Mouse (Mus musculus) small intestine, adult 2 months (tissue): ENCODE data around the gene Dnah7a. TPM values are rescaled to one million over a fixed set of nuclear protein-coding genes. Genes with fewer than 3 reads are reported as not detected.
"Not testable (repeated sequence)": the region's sequence is repeated elsewhere in the genome, so short reads cannot be mapped to it uniquely, and the experiment has no call there.

Source experiments
- H3K27ac ChIP-seq: fragments of 200-500 bp; 2 replicates; pipeline ENCODE4 v1.5.1; 2012; ENCODE audit warnings: low read depth, low read length, control low read depth, inconsistent platforms; ENCODE audit not compliant: insufficient read depth
- H3K27me3 ChIP-seq: fragments of 200-500 bp; 2 replicates; pipeline ENCODE4 v1.6.1; 2012; ENCODE audit warnings: mild to moderate bottlenecking, moderate library complexity, low read length, inconsistent platforms; ENCODE audit not compliant: control insufficient read depth, insufficient read depth
- H3K36me3 ChIP-seq: fragments of 200-500 bp; 2 replicates; pipeline ENCODE4 v1.6.1; 2012; ENCODE audit warnings: mild to moderate bottlenecking, low read length, control low read depth, inconsistent platforms; ENCODE audit not compliant: control insufficient read depth, insufficient read depth
- H3K4me1 ChIP-seq: fragments of 200-500 bp; 2 replicates; pipeline ENCODE4 v1.6.1; 2012; ENCODE audit warnings: low read length, inconsistent platforms, mixed read lengths; ENCODE audit not compliant: control insufficient read depth, insufficient read depth, insufficient read length
- H3K4me3 ChIP-seq: fragments of 200-500 bp; 2 replicates; pipeline ENCODE4 v1.5.1; 2012; ENCODE audit warnings: low read depth, mild to moderate bottlenecking, control low read depth, inconsistent platforms, low read length, moderate library complexity
- CTCF ChIP-seq: fragments of 200-500 bp; IDR thresholded peaks from 2 replicates; pipeline ENCODE4 v1.5.1; 2012; ENCODE audit warnings: low read depth, mild to moderate bottlenecking, control low read depth, inconsistent platforms, low read length, moderate library complexity, mixed read lengths; ENCODE audit not compliant: insufficient replicate concordance, insufficient read length; ENCODE audit errors: extremely low read depth
- POLR2A ChIP-seq: fragments of 200-500 bp; IDR thresholded peaks from 2 replicates; pipeline ENCODE4 v1.6.1; 2012; ENCODE audit warnings: low read depth, mild to moderate bottlenecking, control low read depth, inconsistent platforms, low read length, moderate library complexity
- WGBS: fragments of 180-500 bp; shearing (Covaris S2); methylation state at CpG from one replicate; pipeline ENCODE4 v1.1.7; 2018; 5-methylcytosine and 5-hydroxymethylcytosine counted together
- polyA plus RNA-seq: library from polyadenylated mRNA; depleted of rRNA; stranded (reverse); fragments of >200 nt; gene quantifications from 2 replicates; pipeline ENCODE4 v1.2.3, GENCODE M21; 2012

Dnah7a gene
- polyA plus RNA-seq, 1 experiment, result not detected

DNA sequence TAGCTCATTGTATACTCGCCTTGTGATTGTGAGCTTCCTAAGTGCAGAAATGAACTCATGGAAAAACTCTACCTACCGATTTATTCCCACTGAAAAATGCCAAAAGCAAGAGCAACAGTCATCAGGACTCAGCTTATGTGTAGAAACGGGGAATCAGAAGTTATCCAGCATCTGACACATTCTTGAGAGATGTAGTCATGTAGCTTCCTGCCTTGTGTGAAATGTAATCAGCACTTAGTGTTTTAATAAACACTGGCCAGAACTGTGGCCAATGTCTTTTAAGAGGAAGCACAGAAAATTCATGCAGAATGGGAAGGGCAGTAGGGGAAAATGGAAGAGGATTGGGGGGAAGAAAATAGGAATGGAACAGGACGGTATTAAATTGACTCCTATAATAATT, 232.9 kb downstream of the Dnah7a start:
- H3K27me3 ChIP-seq, result no peaks in the 10 kb centered on the region
- TF ChIP-seq CTCF (no peak), POLR2A (no peak)
- WGBS, result 65% methylated on average over 4 of the region's 4 CpGs
- no peaks in the 10 kb centered on the region for H3K4me1 ChIP-seq
- H3K27ac ChIP-seq, result no peak overlapping the region
- no peak overlapping the region for H3K4me3 ChIP-seq
- H3K36me3 ChIP-seq, result no peaks in the 10 kb centered on the region

DNA sequence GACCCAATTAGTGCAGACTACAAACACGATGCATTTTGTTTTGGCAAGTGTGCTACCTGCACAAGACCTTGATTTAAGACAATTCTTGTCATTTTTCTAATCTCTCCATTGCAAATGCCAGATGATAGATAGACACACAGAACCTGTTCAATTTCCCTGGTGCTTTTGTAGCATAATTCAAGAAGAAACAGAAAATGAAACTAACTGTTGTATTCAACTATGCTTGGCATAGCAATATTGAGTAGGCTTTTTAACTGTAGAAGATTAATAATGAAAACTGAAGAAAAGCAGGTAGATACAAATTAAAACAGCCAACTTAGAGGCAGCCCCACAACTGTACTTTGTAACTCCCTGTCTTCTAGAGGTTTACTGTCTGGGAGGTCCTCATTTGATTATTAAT, 234.5 kb downstream of the Dnah7a start:
- H3K4me1 ChIP-seq, H3K27me3 ChIP-seq, H3K36me3 ChIP-seq, H3K27ac ChIP-seq, H3K4me3 ChIP-seq: not testable (repeated sequence)
- WGBS, result 58% methylated on average over 1 of the region's 1 CpGs

DNA sequence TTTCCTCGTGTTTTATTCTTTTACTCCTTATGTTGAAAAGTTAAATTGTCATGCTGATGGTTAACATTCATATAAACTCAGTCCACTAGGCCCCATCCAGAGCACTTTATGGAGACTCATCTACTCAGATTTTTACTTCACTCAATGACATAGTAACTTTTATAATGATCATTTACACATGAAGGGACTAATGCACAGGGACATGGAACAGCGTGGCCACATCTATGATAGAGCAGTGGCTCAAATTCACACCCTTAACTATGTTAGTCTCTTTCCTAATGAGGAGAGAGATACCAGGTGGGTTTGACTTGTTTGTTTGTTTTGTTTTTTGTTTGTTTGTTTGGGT, 239.3 kb downstream of the Dnah7a start:
- no peaks in the 10 kb centered on the region for H3K27me3 ChIP-seq
- no peaks in the 10 kb centered on the region for H3K4me1 ChIP-seq
- 79% methylated on average over 2 of the region's 2 CpGs for WGBS
- H3K4me3 ChIP-seq, result no peak overlapping the region
- no peak for TF ChIP-seq POLR2A
- TF ChIP-seq CTCF, result no peak
- no peaks in the 10 kb centered on the region for H3K36me3 ChIP-seq
- no peak overlapping the region for H3K27ac ChIP-seq

DNA sequence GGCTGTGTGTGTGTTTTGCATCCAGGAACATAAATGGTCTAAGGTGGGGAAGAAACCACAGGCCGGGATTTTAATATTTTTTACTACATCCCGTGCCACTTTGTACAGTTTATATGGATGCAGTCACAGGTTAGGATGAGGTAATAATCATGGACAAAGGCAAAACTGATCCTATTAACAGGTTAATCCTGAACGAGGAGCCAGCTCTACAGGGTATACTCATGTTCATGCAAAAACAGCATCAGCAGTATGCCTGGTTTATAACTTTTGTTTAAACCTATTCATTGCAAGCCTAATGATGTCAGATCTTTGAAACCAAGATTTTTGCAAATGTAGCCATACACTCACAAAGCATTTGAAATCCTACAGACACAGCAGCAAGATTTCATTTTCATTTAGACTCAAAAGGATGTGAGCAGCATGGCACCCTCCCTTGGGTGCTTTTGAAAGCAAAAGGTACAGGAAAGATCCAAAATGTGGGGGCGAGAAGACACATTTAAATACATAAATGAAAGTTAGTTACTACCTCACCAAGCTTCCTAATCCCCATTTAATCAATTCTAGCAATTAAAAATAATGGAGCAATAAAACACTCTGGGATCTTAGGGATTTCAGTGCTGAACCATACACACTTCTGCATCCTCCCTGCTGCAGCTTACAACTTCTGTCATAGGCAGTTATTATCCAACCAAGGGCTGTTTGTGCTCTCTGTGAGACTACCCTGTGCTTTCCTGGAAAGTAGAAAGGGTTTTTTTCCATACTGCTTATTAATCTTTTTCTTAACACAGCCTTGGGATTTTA, 239.9 kb downstream of the Dnah7a start:
- H3K27ac ChIP-seq, H3K4me1 ChIP-seq, H3K4me3 ChIP-seq, H3K27me3 ChIP-seq, H3K36me3 ChIP-seq: not testable (repeated sequence)
- WGBS, result 82% methylated on average over 4 of the region's 4 CpGs

DNA sequence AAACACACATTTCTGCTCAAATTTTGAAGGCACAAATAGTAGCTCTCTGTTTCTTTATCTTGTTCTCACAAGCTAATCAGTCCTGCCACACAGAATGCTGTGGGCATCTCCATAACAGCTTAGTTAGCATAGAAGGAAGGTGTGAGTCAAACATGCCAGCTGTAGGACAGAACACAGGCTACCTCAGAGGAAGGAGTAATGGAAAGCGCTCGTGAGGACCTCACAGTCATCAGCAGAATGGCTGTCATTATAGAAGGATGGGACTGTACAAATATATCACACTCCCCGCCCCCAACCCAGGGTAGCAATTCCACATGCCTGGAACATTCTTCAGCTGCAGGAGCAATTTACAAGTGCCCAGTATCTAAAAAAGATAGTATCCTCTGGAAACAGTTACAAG, 267.4 kb downstream of the Dnah7a start:
- not testable (repeated sequence) for H3K4me1 ChIP-seq, H3K27ac ChIP-seq, H3K36me3 ChIP-seq, H3K27me3 ChIP-seq, H3K4me3 ChIP-seq
- 76% methylated on average over 3 of the region's 3 CpGs for WGBS

DNA sequence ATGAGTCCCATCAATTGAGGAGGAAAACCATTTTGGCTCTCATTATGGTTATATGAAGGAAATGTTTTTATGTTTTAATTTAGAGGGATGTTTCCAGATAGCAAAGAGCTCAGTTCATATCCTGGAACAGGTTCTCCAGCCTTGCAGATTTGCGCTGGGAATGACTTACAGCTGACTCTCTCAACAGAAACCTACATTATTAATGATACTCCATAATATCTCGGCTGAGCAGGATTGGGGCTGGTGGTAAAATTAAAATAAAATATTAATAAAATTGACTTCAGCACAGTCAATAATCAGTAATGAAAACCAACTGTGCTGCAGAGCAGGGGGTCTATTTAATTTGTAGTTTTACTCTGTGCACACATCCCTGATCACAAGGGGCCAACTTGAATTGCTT, 274.2 kb downstream of the Dnah7a start:
- H3K36me3 ChIP-seq, H3K27me3 ChIP-seq, H3K4me3 ChIP-seq, H3K27ac ChIP-seq, H3K4me1 ChIP-seq: not testable (repeated sequence)
- 83% methylated on average over 2 of the region's 2 CpGs for WGBS

DNA sequence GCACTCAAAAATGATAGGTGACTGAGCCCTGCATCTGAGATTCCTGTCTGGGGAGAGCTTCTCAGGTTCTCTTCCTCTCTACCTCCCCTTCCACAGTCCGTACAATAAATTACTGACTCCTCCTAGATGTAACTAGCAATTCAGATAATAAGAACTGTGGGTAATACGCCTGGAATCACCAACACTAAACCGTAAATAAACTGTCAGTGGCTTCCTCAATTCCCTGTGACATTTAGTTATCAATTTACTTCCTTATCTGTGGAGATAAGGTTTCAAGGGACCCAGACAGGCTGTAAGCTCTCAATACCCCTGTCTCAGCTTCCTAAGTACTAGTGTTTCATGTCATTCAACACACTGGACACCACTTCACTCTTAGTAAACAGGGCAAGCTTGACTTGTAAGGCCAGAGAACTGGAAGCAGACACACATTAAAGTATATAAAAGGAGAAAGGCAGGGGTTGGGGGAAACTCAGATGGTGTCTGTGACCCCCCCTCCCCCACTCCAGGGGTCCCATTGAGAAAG, 300.7 kb downstream of the Dnah7a start:
- WGBS, result 8% methylated on average over 3 of the region's 3 CpGs
- no peaks in the 10 kb centered on the region for H3K27me3 ChIP-seq
- TF ChIP-seq CTCF (no peak), POLR2A (no peak)
- H3K36me3 ChIP-seq, result no peaks in the 10 kb centered on the region
- no peaks in the 10 kb centered on the region for H3K4me1 ChIP-seq
- H3K27ac ChIP-seq, result no peak overlapping the region
- no peak overlapping the region for H3K4me3 ChIP-seq

DNA sequence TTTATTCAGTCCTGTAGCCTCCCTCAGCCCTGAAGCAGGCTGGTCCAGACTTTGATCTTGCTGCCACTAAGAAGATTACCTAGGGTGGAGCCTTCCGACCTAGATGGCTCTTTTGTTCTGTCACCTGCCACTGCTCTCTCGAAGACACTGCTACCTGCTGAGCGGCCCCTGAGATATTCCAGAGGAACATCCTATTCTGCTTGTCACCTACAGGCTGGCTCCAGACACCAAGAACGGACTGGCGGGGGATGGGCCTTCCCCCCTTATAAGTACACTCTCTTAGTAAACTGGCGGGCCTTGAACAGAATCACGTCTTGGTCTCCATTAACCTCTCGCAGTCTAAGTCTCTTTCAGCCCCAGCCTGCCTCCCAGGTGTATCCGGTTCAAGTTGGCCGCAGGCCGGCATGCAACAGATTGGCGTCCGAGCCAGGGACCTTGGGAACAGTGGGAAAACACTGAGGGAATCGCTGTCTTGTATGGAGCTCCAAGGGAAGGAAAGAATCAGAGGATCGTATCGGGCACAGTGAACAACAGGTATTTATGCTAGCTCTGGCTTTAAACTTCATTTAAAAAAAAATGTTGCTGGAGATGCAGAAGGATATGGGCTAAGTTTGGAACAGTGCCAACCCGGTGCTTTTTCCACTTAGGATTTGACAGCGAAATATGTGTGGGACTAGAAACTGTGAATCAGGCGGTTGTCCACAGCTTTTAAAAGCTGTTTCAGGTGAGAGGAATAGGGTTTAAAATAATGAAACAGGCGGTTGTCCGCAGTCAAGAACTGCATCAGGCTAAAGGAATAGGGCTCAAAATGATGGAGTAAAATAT, 312.4 kb downstream of the Dnah7a start:
- H3K27ac ChIP-seq, H3K36me3 ChIP-seq, H3K4me3 ChIP-seq, H3K4me1 ChIP-seq, H3K27me3 ChIP-seq: not testable (repeated sequence)
- WGBS, result 43% methylated on average over 21 of the region's 21 CpGs
